Mouse (Mus musculus): ENCODE data around the gene Pole3. TPM values are rescaled to one million over a fixed set of nuclear protein-coding genes. Genes with fewer than 3 reads are reported as not detected.

Pole3 gene
- polyA plus RNA-seq (2014; fragmentation: Nextera tagmentation; extraction: Ambion mirVana): 89.5 and 104 TPM in 2 replicates

GRCm38 (mm10) chr4:62524651-62525488 is at the start of gene Pole3, which contains the start of gene 4933430I17Rik:
Pole3 (minus strand) TSS chr4:62525068.
4933430I17Rik (plus strand) TSS chr4:62525369.
- Histone ChIP-seq H3K27me3 (ENCODE audit: control insufficient read depth, insufficient read depth, low read length) (no peaks in the 10 kb centered on the region), H3K4me3 (ENCODE audit: low read length) (peak within 1 kb of the TSS; percentile 94), H3K27ac (ENCODE audit: low read depth, low read length) (peak within 1 kb of the TSS; percentile 95), H3K36me3 (ENCODE audit: control insufficient read depth, insufficient read depth, low read length) (peaks cover 15% of the 10 kb centered on the region; the same call in 1 of the 2 replicates), H3K9ac (ENCODE audit: low read depth, low read length) (peak within 1 kb of the TSS; percentile 90), H3K9me3 (ENCODE audit: control insufficient read depth, low read length) (no peaks in the 10 kb centered on the region), H3K4me1 (ENCODE audit: control insufficient read depth, insufficient read depth, low read length) (no peaks in the 10 kb centered on the region; the same call in 1 of the 2 replicates), H3K4me2 (replicated peaks; ENCODE audit: low read depth, low read length) (peak within 1 kb of the TSS; percentile 48)
- WGBS: under 1% methylated on average over 59 of the region's 59 CpGs
- ATAC-seq (ENCODE audit: low FRiP score, low TSS enrichment): peak; percentile 98

- H3K36me3 ChIP-seq (ENCODE audit: control insufficient read depth, insufficient read depth, low read length): no peaks in the 10 kb centered on the region
- no peak overlapping the region for H3K27ac ChIP-seq (ENCODE audit: low read depth, low read length)
- no peak overlapping the region for H3K9ac ChIP-seq (ENCODE audit: low read depth, low read length)
- H3K4me3 ChIP-seq (ENCODE audit: low read length): no peak overlapping the region
- H3K4me2 ChIP-seq (replicated peaks; ENCODE audit: low read depth, low read length): no peak overlapping the region
- H3K4me1 ChIP-seq (ENCODE audit: control insufficient read depth, insufficient read depth, low read length): 0 out of 2 replicates have a peak, but pooled peaks cover 3% of the 10 kb centered on the region
- H3K27me3 ChIP-seq (ENCODE audit: control insufficient read depth, insufficient read depth, low read length): no peaks in the 10 kb centered on the region
- H3K9me3 ChIP-seq (ENCODE audit: control insufficient read depth, low read length): no peaks in the 10 kb centered on the region; the same call in 1 of the 2 replicates
- WGBS: 51% methylated on average over 5 of the region's 5 CpGs
- no peak for ATAC-seq (ENCODE audit: low FRiP score, low TSS enrichment)
Measured at GRCm38 (mm10) chr4:62570029-62570428, 45.2 kb upstream of the Pole3 start.

GRCm38 (mm10) chr4:62569603-62570002 is 44.7 kb upstream of the Pole3 start:
- Histone ChIP-seq H3K36me3 (ENCODE audit: control insufficient read depth, insufficient read depth, low read length) (no peaks in the 10 kb centered on the region), H3K27me3 (ENCODE audit: control insufficient read depth, insufficient read depth, low read length) (no peaks in the 10 kb centered on the region), H3K9ac (ENCODE audit: low read depth, low read length) (no peak overlapping the region), H3K4me2 (replicated peaks; ENCODE audit: low read depth, low read length) (no peak overlapping the region), H3K4me1 (ENCODE audit: control insufficient read depth, insufficient read depth, low read length) (0 out of 2 replicates have a peak, but pooled peaks cover 3% of the 10 kb centered on the region), H3K4me3 (ENCODE audit: low read length) (no peak overlapping the region), H3K9me3 (ENCODE audit: control insufficient read depth, low read length) (no peaks in the 10 kb centered on the region; the same call in 1 of the 2 replicates), H3K27ac (ENCODE audit: low read depth, low read length) (no peak overlapping the region)
- 93% methylated on average over 5 of the region's 5 CpGs for WGBS
- no peak for ATAC-seq (ENCODE audit: low FRiP score, low TSS enrichment)

- no peak for ATAC-seq (ENCODE audit: low FRiP score, low TSS enrichment)
- H3K4me3 ChIP-seq (ENCODE audit: low read length): no peak overlapping the region
- H3K27me3 ChIP-seq (ENCODE audit: control insufficient read depth, insufficient read depth, low read length): no peaks in the 10 kb centered on the region
- no peaks in the 10 kb centered on the region for H3K36me3 ChIP-seq (ENCODE audit: control insufficient read depth, insufficient read depth, low read length)
- WGBS: 62% methylated on average over 1 of the region's 1 CpGs
- no peak overlapping the region for H3K27ac ChIP-seq (ENCODE audit: low read depth, low read length)
- H3K9me3 ChIP-seq (ENCODE audit: control insufficient read depth, low read length): no peaks in the 10 kb centered on the region; the same call in 1 of the 2 replicates
- H3K4me1 ChIP-seq (ENCODE audit: control insufficient read depth, insufficient read depth, low read length): 0 out of 2 replicates have a peak, but pooled peaks cover 3% of the 10 kb centered on the region
- H3K9ac ChIP-seq (ENCODE audit: low read depth, low read length): no peak overlapping the region
- H3K4me2 ChIP-seq (replicated peaks; ENCODE audit: low read depth, low read length): no peak overlapping the region
Measured at GRCm38 (mm10) chr4:62568359-62568758, 43.5 kb upstream of the Pole3 start.

- Histone ChIP-seq H3K27me3 (ENCODE audit: control insufficient read depth, insufficient read depth, low read length) (no peaks in the 10 kb centered on the region), H3K9me3 (ENCODE audit: control insufficient read depth, low read length) (no peaks in the 10 kb centered on the region), H3K4me1 (ENCODE audit: control insufficient read depth, insufficient read depth, low read length) (0 out of 2 replicates have a peak, but pooled peaks cover 3% of the 10 kb centered on the region), H3K9ac (ENCODE audit: low read depth, low read length) (no peak overlapping the region), H3K27ac (ENCODE audit: low read depth, low read length) (no peak overlapping the region), H3K36me3 (ENCODE audit: control insufficient read depth, insufficient read depth, low read length) (no peaks in the 10 kb centered on the region), H3K4me2 (replicated peaks; ENCODE audit: low read depth, low read length) (no peak overlapping the region), H3K4me3 (ENCODE audit: low read length) (no peak overlapping the region)
- 88% methylated on average over 6 of the region's 6 CpGs for WGBS
- ATAC-seq (ENCODE audit: low FRiP score, low TSS enrichment): no peak
Measured at GRCm38 (mm10) chr4:62567696-62568095, 42.8 kb upstream of the Pole3 start.

GRCm38 (mm10) chr4:62566530-62566929 is 41.7 kb upstream of the Pole3 start:
- Histone ChIP-seq H3K4me2 (replicated peaks; ENCODE audit: low read depth, low read length) (no peak overlapping the region), H3K9me3 (ENCODE audit: control insufficient read depth, low read length) (no peaks in the 10 kb centered on the region), H3K9ac (ENCODE audit: low read depth, low read length) (no peak overlapping the region), H3K4me1 (ENCODE audit: control insufficient read depth, insufficient read depth, low read length) (0 out of 2 replicates have a peak, but pooled peaks cover 3% of the 10 kb centered on the region), H3K27me3 (ENCODE audit: control insufficient read depth, insufficient read depth, low read length) (no peaks in the 10 kb centered on the region), H3K27ac (ENCODE audit: low read depth, low read length) (no peak overlapping the region), H3K36me3 (ENCODE audit: control insufficient read depth, insufficient read depth, low read length) (no peaks in the 10 kb centered on the region), H3K4me3 (ENCODE audit: low read length) (no peak overlapping the region)
- 57% methylated on average over 4 of the region's 4 CpGs for WGBS
- 0 out of 2 replicates have a peak, but pooled peaks have one; percentile 17 for ATAC-seq (ENCODE audit: low FRiP score, low TSS enrichment)

GRCm38 (mm10) chr4:62562006-62562405 is 37.1 kb upstream of the Pole3 start:
- no peak overlapping the region for H3K27ac ChIP-seq (ENCODE audit: low read depth, low read length)
- no peaks in the 10 kb centered on the region for H3K9me3 ChIP-seq (ENCODE audit: control insufficient read depth, low read length)
- no peak overlapping the region for H3K9ac ChIP-seq (ENCODE audit: low read depth, low read length)
- H3K27me3 ChIP-seq (ENCODE audit: control insufficient read depth, insufficient read depth, low read length): no peaks in the 10 kb centered on the region
- 62% methylated on average over 4 of the region's 4 CpGs for WGBS
- H3K4me3 ChIP-seq (ENCODE audit: low read length): no peak overlapping the region
- H3K36me3 ChIP-seq (ENCODE audit: control insufficient read depth, insufficient read depth, low read length): no peaks in the 10 kb centered on the region
- no peak overlapping the region for H3K4me2 ChIP-seq (replicated peaks; ENCODE audit: low read depth, low read length)
- no peak for ATAC-seq (ENCODE audit: low FRiP score, low TSS enrichment)
- 0 out of 2 replicates have a peak, but pooled peaks cover 3% of the 10 kb centered on the region for H3K4me1 ChIP-seq (ENCODE audit: control insufficient read depth, insufficient read depth, low read length)

- Histone ChIP-seq H3K4me2 (replicated peaks; ENCODE audit: low read depth, low read length) (no peak overlapping the region), H3K4me3 (ENCODE audit: low read length) (no peak overlapping the region), H3K27me3 (ENCODE audit: control insufficient read depth, insufficient read depth, low read length) (no peaks in the 10 kb centered on the region), H3K9me3 (ENCODE audit: control insufficient read depth, low read length) (no peaks in the 10 kb centered on the region), H3K4me1 (ENCODE audit: control insufficient read depth, insufficient read depth, low read length) (0 out of 2 replicates have a peak, but pooled peaks cover 3% of the 10 kb centered on the region), H3K9ac (ENCODE audit: low read depth, low read length) (no peak overlapping the region), H3K36me3 (ENCODE audit: control insufficient read depth, insufficient read depth, low read length) (no peaks in the 10 kb centered on the region), H3K27ac (ENCODE audit: low read depth, low read length) (no peak overlapping the region)
- no peak for ATAC-seq (ENCODE audit: low FRiP score, low TSS enrichment)
- 66% methylated on average over 3 of the region's 3 CpGs for WGBS
Measured at GRCm38 (mm10) chr4:62561630-62562001, 36.7 kb upstream of the Pole3 start.
